Mouse (Mus musculus): ENCODE data around the gene Telo2. TPM values are rescaled to one million over a fixed set of nuclear protein-coding genes. Genes with fewer than 3 reads are reported as not detected.

The Telo2 gene
- total RNA-seq, 2 experiments from 2014 or later = 36.5 to 43.3 TPM

DNA sequence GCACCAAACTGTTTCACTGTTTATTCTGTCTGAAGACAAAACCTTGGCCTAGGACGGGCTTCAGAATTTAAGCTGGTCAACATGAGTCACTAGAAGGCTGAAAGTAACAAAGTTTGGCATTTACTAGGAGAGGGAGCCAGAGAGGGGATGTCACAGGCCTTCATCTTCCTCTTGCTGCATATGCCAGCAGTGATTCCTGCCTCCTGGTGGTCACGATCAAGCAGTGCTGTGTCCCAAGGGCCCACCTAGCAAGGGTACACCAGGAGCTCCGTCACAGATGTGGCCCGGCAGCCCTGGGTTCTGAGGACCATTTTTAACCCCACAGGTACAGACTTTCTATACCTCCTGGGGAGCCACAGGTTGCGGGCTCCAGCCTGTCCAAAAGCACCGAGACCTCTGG lies 58.7 kb downstream of the Telo2 start:
- DNase-seq (ENCODE audit: low spot score in 2 of 2) = no peak

GRCm38 (mm10) chr17:25053274-25053673 lies 62.5 kb downstream of the Telo2 start:
- DNase-seq (ENCODE audit: low spot score in 2 of 2) = no peak

Other genes with a start within 250 kb of the Telo2 start
- not detected for gene Igfals, start 250.0 kb downstream of the Telo2 start, total RNA-seq (2021)
- gene Nubp2, start 229.6 kb downstream of the Telo2 start, total RNA-seq (2021) = 10 to 100 TPM; 40.4 to 40.5 TPM
- gene Spsb3, start 229.3 kb downstream of the Telo2 start, total RNA-seq (2021) = 10 to 100 TPM; 36.4 to 36.9 TPM
- gene Eme2, start 220.9 kb downstream of the Telo2 start, total RNA-seq (2021) = 10 to 100 TPM; 61.6 to 62.1 TPM
- gene Mrps34, start 220.9 kb downstream of the Telo2 start, total RNA-seq (2021) = 10 to 100 TPM; 74.1 to 77.8 TPM
- gene Nme3, start 219.5 kb downstream of the Telo2 start, total RNA-seq (2021) = 10 to 100 TPM; 40.8 to 44.2 TPM
- 100 to 1,000 TPM; 276 to 287 TPM for gene Mapk8ip3, start 179.0 kb downstream of the Telo2 start, total RNA-seq (2021)
- 10 to 100 TPM; 13.0 to 14.1 TPM for gene Jpt2, start 155.3 kb downstream of the Telo2 start, total RNA-seq (2021)
- 10 to 100 TPM; 27.2 to 28.9 TPM for gene Cramp1l, start 100.2 kb downstream of the Telo2 start, total RNA-seq (2021)
- 10 to 100 TPM; 25.6 to 30.1 TPM for gene Ift140, start 99.9 kb downstream of the Telo2 start, total RNA-seq (2021)
- gene Tmem204, start 32.4 kb downstream of the Telo2 start, total RNA-seq (2021) = 1 to 10 TPM; 7.4 to 7.9 TPM
- 1 to 10 TPM in 1 of 2 experiments, under 1 TPM in 1; 0.89 to 1.4 TPM for gene Ptx4, start 4.8 kb upstream of the Telo2 start, total RNA-seq (2021)
- gene Clcn7, start 17.4 kb upstream of the Telo2 start, total RNA-seq (2021) = 10 to 100 TPM; 40.3 to 46.5 TPM
- gene Ccdc154, start 46.5 kb upstream of the Telo2 start, total RNA-seq (2021) = under 1 TPM in 1 of 2 experiments, not detected in 1; 0.18 TPM
- gene Gm38655, start 59.5 kb upstream of the Telo2 start, total RNA-seq (2021) = not detected
- 10 to 100 TPM; 18.2 to 19.0 TPM for gene BC003965, start 68.6 kb upstream of the Telo2 start, total RNA-seq (2021)
- 10 to 100 TPM; 32.0 to 33.7 TPM for gene Unkl, start 72.4 kb upstream of the Telo2 start, total RNA-seq (2021)
- gene Gnptg, start 124.2 kb upstream of the Telo2 start, total RNA-seq (2021) = 10 to 100 TPM; 59.1 to 62.9 TPM
- 10 to 100 TPM; 31.0 to 35.6 TPM for gene Tsr3, start 124.2 kb upstream of the Telo2 start, total RNA-seq (2021)
- gene Baiap3, start 140.4 kb upstream of the Telo2 start, total RNA-seq (2021) = 10 to 100 TPM; 13.7 to 14.6 TPM
- 100 to 1,000 TPM; 238 to 255 TPM for gene Ube2i, start 158.7 kb upstream of the Telo2 start, total RNA-seq (2021)
- gene Prss34, start 182.4 kb upstream of the Telo2 start, total RNA-seq (2021) = not detected
- not detected for gene Prss28, start 192.7 kb upstream of the Telo2 start, total RNA-seq (2021)
- gene Prss29, start 202.7 kb upstream of the Telo2 start, total RNA-seq (2021) = not detected
- gene Tpsab1, start 229.6 kb upstream of the Telo2 start, total RNA-seq (2021) = not detected